Mouse (Mus musculus): Measurements from ENCODE around the gene Klf4. TPM values are rescaled to one million over a fixed set of nuclear protein-coding genes. Genes with fewer than 3 reads are reported as not detected.

Gene Klf4
- total and polyA plus RNA-seq, 3 experiments: 27.2 to 43.4 (median 35.6) TPM

GRCm38 (mm10) chr4:55489328-55489727 lies 42.9 kb downstream of the Klf4 start:
- Histone ChIP-seq H3K27me3 (ENCODE audit: control insufficient read depth, insufficient read depth, low read length) (no peaks in the 10 kb centered on the region), H3K4me3 (no peak overlapping the region), H3K27ac (no peak overlapping the region), H3K36me3 (ENCODE audit: control insufficient read depth, insufficient read depth, low read length) (no peaks in the 10 kb centered on the region), H3K79me2 (replicated peaks; ENCODE audit: control insufficient read depth, insufficient read depth, low read length) (no peaks in the 10 kb centered on the region), H3K4me1 (ENCODE audit: control insufficient read depth, insufficient read depth, low read length) (no peaks in the 10 kb centered on the region), H3K9ac (ENCODE audit: low read depth, low read length) (no peak overlapping the region)
- 54% methylated on average over 3 of the region's 3 CpGs for WGBS
- intact Hi-C loops (cut with DNase I): no loop called here
- TF ChIP-seq POLR2A (IDR thresholded peaks at IDR 0.05; ENCODE audit: insufficient read depth, low read depth, low read length) (no peak), CTCF (IDR thresholded peaks at IDR 0.05) (no peak), EP300 (IDR thresholded peaks at IDR 0.05; ENCODE audit: insufficient read depth, low read depth, low read length) (no peak)
- DNase-seq: no peak

GRCm38 (mm10) chr4:55488604-55489003 lies 43.7 kb downstream of the Klf4 start:
- Histone ChIP-seq H3K27ac (no peak overlapping the region), H3K9ac (ENCODE audit: low read depth, low read length) (no peak overlapping the region), H3K36me3 (ENCODE audit: control insufficient read depth, insufficient read depth, low read length) (no peaks in the 10 kb centered on the region), H3K79me2 (replicated peaks; ENCODE audit: control insufficient read depth, insufficient read depth, low read length) (no peaks in the 10 kb centered on the region), H3K4me1 (ENCODE audit: control insufficient read depth, insufficient read depth, low read length) (no peaks in the 10 kb centered on the region), H3K4me3 (no peak overlapping the region), H3K27me3 (ENCODE audit: control insufficient read depth, insufficient read depth, low read length) (no peaks in the 10 kb centered on the region)
- no peak for DNase-seq
- 43% methylated on average over 6 of the region's 6 CpGs for WGBS
- TF ChIP-seq CTCF (IDR thresholded peaks at IDR 0.05): no peak
- no peak for TF ChIP-seq EP300 (IDR thresholded peaks at IDR 0.05; ENCODE audit: insufficient read depth, low read depth, low read length)
- no peak for TF ChIP-seq POLR2A (IDR thresholded peaks at IDR 0.05; ENCODE audit: insufficient read depth, low read depth, low read length)
- intact Hi-C loops (cut with DNase I): no loop called here

- intact Hi-C loops (cut with DNase I): no loop called here
- TF ChIP-seq CTCF (IDR thresholded peaks at IDR 0.05) (peak; percentile 92), POLR2A (IDR thresholded peaks at IDR 0.05; ENCODE audit: insufficient read depth, low read depth, low read length) (no peak)
- DNase-seq: peak; percentile 49 to 78
- Histone ChIP-seq H3K36me3 (ENCODE audit: control insufficient read depth, insufficient read depth, low read length) (no peaks in the 10 kb centered on the region), H3K9ac (ENCODE audit: low read depth, low read length) (no peak overlapping the region), H3K4me3 (no peak overlapping the region), H3K27ac (no peak overlapping the region), H3K27me3 (ENCODE audit: control insufficient read depth, insufficient read depth, low read length) (no peaks in the 10 kb centered on the region), H3K4me1 (ENCODE audit: control insufficient read depth, insufficient read depth, low read length) (no peaks in the 10 kb centered on the region), H3K79me2 (replicated peaks; ENCODE audit: control insufficient read depth, insufficient read depth, low read length) (no peaks in the 10 kb centered on the region)
- 25% methylated on average over 25 of the region's 25 CpGs for WGBS
These were observed 51.9 kb downstream of the Klf4 start for GRCm38 (mm10) chr4:55480322-55480767.

GRCm38 (mm10) chr4:55478333-55478732 lies 53.9 kb downstream of the Klf4 start:
- no peak overlapping the region for H3K9ac ChIP-seq (ENCODE audit: low read depth, low read length)
- H3K27ac ChIP-seq: no peak overlapping the region
- H3K27me3 ChIP-seq (ENCODE audit: control insufficient read depth, insufficient read depth, low read length): no peaks in the 10 kb centered on the region
- TF ChIP-seq POLR2A (IDR thresholded peaks at IDR 0.05; ENCODE audit: insufficient read depth, low read depth, low read length): no peak
- no peak for TF ChIP-seq CTCF (IDR thresholded peaks at IDR 0.05)
- intact Hi-C loops (cut with DNase I): loop anchor here (10.0 kb wide), 1 partner anchor 1016 kb away; no protein-coding TSS in a partner anchor
- H3K79me2 ChIP-seq (replicated peaks; ENCODE audit: control insufficient read depth, insufficient read depth, low read length): no peaks in the 10 kb centered on the region
- H3K36me3 ChIP-seq (ENCODE audit: control insufficient read depth, insufficient read depth, low read length): no peaks in the 10 kb centered on the region
- WGBS: 46% methylated on average over 5 of the region's 5 CpGs
- H3K4me3 ChIP-seq: no peak overlapping the region
- DNase-seq: no peak
- H3K4me1 ChIP-seq (ENCODE audit: control insufficient read depth, insufficient read depth, low read length): no peaks in the 10 kb centered on the region

- 33% methylated on average over 4 of the region's 4 CpGs for WGBS
- Histone ChIP-seq H3K4me1 (ENCODE audit: control insufficient read depth, insufficient read depth, low read length) (no peaks in the 10 kb centered on the region), H3K36me3 (ENCODE audit: control insufficient read depth, insufficient read depth, low read length) (no peaks in the 10 kb centered on the region), H3K9ac (ENCODE audit: low read depth, low read length) (no peak overlapping the region), H3K79me2 (replicated peaks; ENCODE audit: control insufficient read depth, insufficient read depth, low read length) (no peaks in the 10 kb centered on the region), H3K27me3 (ENCODE audit: control insufficient read depth, insufficient read depth, low read length) (no peaks in the 10 kb centered on the region), H3K4me3 (no peak overlapping the region), H3K27ac (no peak overlapping the region)
- intact Hi-C loops (cut with DNase I): loop anchor here (10.0 kb wide), 1 partner anchor 1017 kb away; no protein-coding TSS in a partner anchor
- TF ChIP-seq EP300 (IDR thresholded peaks at IDR 0.05; ENCODE audit: insufficient read depth, low read depth, low read length) (no peak), CTCF (IDR thresholded peaks at IDR 0.05) (peak; percentile 56)
- DNase-seq: peak; percentile 20 to 38
These were observed 54.3 kb downstream of the Klf4 start for GRCm38 (mm10) chr4:55477933-55478332.

- no peaks in the 10 kb centered on the region for H3K36me3 ChIP-seq (ENCODE audit: control insufficient read depth, insufficient read depth, low read length)
- H3K4me3 ChIP-seq: no peak overlapping the region
- H3K79me2 ChIP-seq (replicated peaks; ENCODE audit: control insufficient read depth, insufficient read depth, low read length): no peaks in the 10 kb centered on the region
- no peaks in the 10 kb centered on the region for H3K4me1 ChIP-seq (ENCODE audit: control insufficient read depth, insufficient read depth, low read length)
- TF ChIP-seq POLR2A (IDR thresholded peaks at IDR 0.05; ENCODE audit: insufficient read depth, low read depth, low read length) (no peak), EP300 (IDR thresholded peaks at IDR 0.05; ENCODE audit: insufficient read depth, low read depth, low read length) (no peak), CTCF (IDR thresholded peaks at IDR 0.05) (no peak)
- no peak for DNase-seq
- intact Hi-C loops (cut with DNase I): loop anchor here (10.0 kb wide), 1 partner anchor 1018 kb away; no protein-coding TSS in a partner anchor
- no peaks in the 10 kb centered on the region for H3K27me3 ChIP-seq (ENCODE audit: control insufficient read depth, insufficient read depth, low read length)
- no peak overlapping the region for H3K27ac ChIP-seq
- H3K9ac ChIP-seq (ENCODE audit: low read depth, low read length): no peak overlapping the region
- 87% methylated on average over 7 of the region's 7 CpGs for WGBS
These were observed 55.0 kb downstream of the Klf4 start for GRCm38 (mm10) chr4:55477210-55477759.

Other genes starting within 250 kb of the Klf4 start
- gene Rad23b, start 182.4 kb downstream of the Klf4 start, total RNA-seq (2021): 100 to 1,000 TPM; 113 to 121 TPM
- 124 and 137 TPM in 2 replicates for gene Rad23b, start 182.4 kb downstream of the Klf4 start, polyA plus RNA-seq (2012; rRNA removed)

Measured in heart, adult 2 months (tissue).